Mouse (Mus musculus) naive thymus-derived CD4-positive, alpha-beta T cell, adult 2 months (primary cell): ENCODE results near the gene Cyyr1.

Experiments used
- DNase-seq: peaks from one replicate; pipeline ENCODE4 v3.0.0-alpha.2; 2011; ENCODE audit warnings: low read depth

The Cyyr1 gene

GRCm38 (mm10) chr16:85470057-85470456 lies 83.1 kb downstream of the Cyyr1 start:
- DNase-seq = no peak

GRCm38 (mm10) chr16:85455043-85455442 lies 98.2 kb downstream of the Cyyr1 start:
- DNase-seq = no peak

GRCm38 (mm10) chr16:85446306-85446705 lies 106.9 kb downstream of the Cyyr1 start:
- DNase-seq = no peak

- DNase-seq = no peak
Observed at GRCm38 (mm10) chr16:85445801-85446200, 107.4 kb downstream of the Cyyr1 start.

- no peak for DNase-seq
Observed at GRCm38 (mm10) chr16:85435427-85435826, 117.8 kb downstream of the Cyyr1 start.

GRCm38 (mm10) chr16:85429173-85429572 lies 124.0 kb downstream of the Cyyr1 start:
- no peak for DNase-seq

GRCm38 (mm10) chr16:85422889-85423288 lies 130.3 kb downstream of the Cyyr1 start:
- no peak for DNase-seq

- no peak for DNase-seq
Observed at GRCm38 (mm10) chr16:85415415-85415814, 137.8 kb downstream of the Cyyr1 start.

- DNase-seq = no peak
Observed at GRCm38 (mm10) chr16:85393430-85393948, 159.7 kb downstream of the Cyyr1 start.

- DNase-seq = no peak
Observed at GRCm38 (mm10) chr16:85386801-85387200, 166.4 kb downstream of the Cyyr1 start.
